Mouse (Mus musculus): ENCODE results near the gene Alpi. TPM values are rescaled to one million over a fixed set of nuclear protein-coding genes. Genes with fewer than 3 reads are reported as not detected.

Alpi gene
- polyA plus RNA-seq, 1 experiment from 2014 or later: 256 TPM

DNA sequence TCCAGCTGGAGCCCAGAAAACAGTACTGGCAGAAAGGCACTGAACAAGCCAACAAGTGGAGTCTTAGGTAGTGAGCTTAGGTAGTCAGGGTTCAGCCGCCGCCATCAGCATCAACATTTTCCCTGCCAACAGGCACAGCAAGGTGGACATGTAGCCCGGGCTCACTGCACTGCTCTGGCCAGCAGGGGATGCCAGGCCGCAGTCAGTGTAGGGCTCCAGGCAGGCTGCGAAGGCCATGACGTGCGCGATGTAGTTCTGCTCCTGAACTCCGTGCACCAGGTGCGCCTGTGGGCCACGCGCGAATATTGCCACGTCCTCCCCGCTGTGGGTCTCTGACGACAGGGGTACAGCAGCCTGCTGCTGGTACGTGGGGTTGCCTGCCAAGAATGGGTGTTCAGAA is 14.4 kb downstream of the Alpi start:
- no peaks in the 10 kb centered on the region for H3K36me3 ChIP-seq (ENCODE audit: control insufficient read depth, insufficient read depth, low read length)
- no peaks in the 10 kb centered on the region for H3K27me3 ChIP-seq (replicated peaks; ENCODE audit: control insufficient read depth, insufficient read depth, low read length)
- H3K4me3 ChIP-seq (ENCODE audit: low read length): no peak overlapping the region
- H3K9me3 ChIP-seq (ENCODE audit: control insufficient read depth, low read length): no peaks in the 10 kb centered on the region
- ATAC-seq: no peak
- 73% methylated on average over 17 of the region's 17 CpGs for WGBS
- H3K9ac ChIP-seq (ENCODE audit: low read depth, low read length): no peak overlapping the region
- H3K27ac ChIP-seq (ENCODE audit: low read length): no peak overlapping the region
- H3K4me2 ChIP-seq (ENCODE audit: low read depth, low read length): no peak overlapping the region
- H3K4me1 ChIP-seq (ENCODE audit: control insufficient read depth, insufficient read depth, low read length): peaks cover 4% of the 10 kb centered on the region; the same call in 1 of the 2 replicates

GRCm38 (mm10) chr1:87086196-87086595 is 15.2 kb downstream of the Alpi start:
- 56% methylated on average over 4 of the region's 4 CpGs for WGBS
- Histone ChIP-seq H3K4me3 (ENCODE audit: low read length) (no peak overlapping the region), H3K36me3 (ENCODE audit: control insufficient read depth, insufficient read depth, low read length) (no peaks in the 10 kb centered on the region), H3K27ac (ENCODE audit: low read length) (no peak overlapping the region), H3K4me2 (ENCODE audit: low read depth, low read length) (no peak overlapping the region), H3K27me3 (replicated peaks; ENCODE audit: control insufficient read depth, insufficient read depth, low read length) (no peaks in the 10 kb centered on the region), H3K9ac (ENCODE audit: low read depth, low read length) (no peak overlapping the region), H3K4me1 (ENCODE audit: control insufficient read depth, insufficient read depth, low read length) (peaks cover 4% of the 10 kb centered on the region; the same call in 1 of the 2 replicates), H3K9me3 (ENCODE audit: control insufficient read depth, low read length) (no peaks in the 10 kb centered on the region)
- no peak for ATAC-seq

DNA sequence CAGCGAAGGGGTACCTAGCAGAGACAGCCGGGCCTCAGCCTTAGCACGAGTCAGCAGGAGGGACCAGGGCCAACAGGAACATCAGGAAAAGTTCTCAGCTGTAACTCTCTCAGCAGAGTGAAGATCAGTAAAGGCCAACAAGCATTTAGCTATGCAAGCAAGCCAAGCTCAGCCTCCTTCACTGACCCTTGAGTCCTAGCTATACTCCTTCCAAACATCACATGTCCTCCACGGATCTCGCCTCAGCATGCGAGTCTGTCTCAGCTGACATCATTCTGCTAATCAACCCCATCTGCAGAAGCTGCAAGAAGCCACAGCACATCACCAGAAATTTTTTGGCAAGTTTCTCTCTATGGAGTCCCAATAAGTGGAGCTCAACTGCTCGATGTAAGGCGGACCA is 27.6 kb downstream of the Alpi start:
- ATAC-seq: no peak
- no peaks in the 10 kb centered on the region for H3K36me3 ChIP-seq (ENCODE audit: control insufficient read depth, insufficient read depth, low read length)
- H3K9me3 ChIP-seq (ENCODE audit: control insufficient read depth, low read length): no peaks in the 10 kb centered on the region
- H3K27me3 ChIP-seq (replicated peaks; ENCODE audit: control insufficient read depth, insufficient read depth, low read length): no peaks in the 10 kb centered on the region
- WGBS: 78% methylated on average over 8 of the region's 8 CpGs
- no peak overlapping the region for H3K4me3 ChIP-seq (ENCODE audit: low read length)
- no peak overlapping the region for H3K27ac ChIP-seq (ENCODE audit: low read length)
- H3K4me1 ChIP-seq (ENCODE audit: control insufficient read depth, insufficient read depth, low read length): no peaks in the 10 kb centered on the region
- H3K9ac ChIP-seq (ENCODE audit: low read depth, low read length): no peak overlapping the region
- H3K4me2 ChIP-seq (ENCODE audit: low read depth, low read length): no peak overlapping the region

DNA sequence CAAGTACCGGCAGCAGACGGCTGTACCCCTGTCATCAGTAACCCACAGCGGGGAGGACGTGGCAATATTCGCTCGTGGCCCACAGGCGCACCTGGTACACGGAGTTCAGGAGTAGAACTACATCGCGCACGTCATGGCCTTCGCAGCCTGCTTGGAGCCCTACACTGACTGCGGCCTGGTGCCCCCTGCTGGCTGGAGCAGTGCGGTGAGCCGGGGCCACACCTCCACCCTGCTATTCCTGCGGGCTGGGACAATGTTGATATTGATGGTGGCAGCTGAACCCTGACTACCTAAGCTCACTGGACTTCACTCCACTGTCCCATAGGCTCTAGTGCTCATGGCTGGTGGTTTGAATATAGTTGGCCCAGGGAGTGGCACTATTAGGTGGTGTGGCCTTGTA is 30.7 kb downstream of the Alpi start:
- H3K4me1 ChIP-seq (ENCODE audit: control insufficient read depth, insufficient read depth, low read length): no peaks in the 10 kb centered on the region
- H3K9ac ChIP-seq (ENCODE audit: low read depth, low read length): no peak overlapping the region
- no peak overlapping the region for H3K4me3 ChIP-seq (ENCODE audit: low read length)
- H3K27ac ChIP-seq (ENCODE audit: low read length): no peak overlapping the region
- WGBS: 54% methylated on average over 16 of the region's 16 CpGs
- H3K27me3 ChIP-seq (replicated peaks; ENCODE audit: control insufficient read depth, insufficient read depth, low read length): no peaks in the 10 kb centered on the region
- no peaks in the 10 kb centered on the region for H3K9me3 ChIP-seq (ENCODE audit: control insufficient read depth, low read length)
- no peaks in the 10 kb centered on the region for H3K36me3 ChIP-seq (ENCODE audit: control insufficient read depth, insufficient read depth, low read length)
- H3K4me2 ChIP-seq (ENCODE audit: low read depth, low read length): no peak overlapping the region
- peak; percentile 59 for ATAC-seq

- Histone ChIP-seq H3K4me1 (ENCODE audit: control insufficient read depth, insufficient read depth, low read length) (no peaks in the 10 kb centered on the region), H3K9me3 (ENCODE audit: control insufficient read depth, low read length) (no peaks in the 10 kb centered on the region), H3K9ac (ENCODE audit: low read depth, low read length) (no peak overlapping the region), H3K27ac (ENCODE audit: low read length) (no peak overlapping the region), H3K36me3 (ENCODE audit: control insufficient read depth, insufficient read depth, low read length) (no peaks in the 10 kb centered on the region), H3K4me2 (ENCODE audit: low read depth, low read length) (no peak overlapping the region), H3K4me3 (ENCODE audit: low read length) (no peak overlapping the region), H3K27me3 (replicated peaks; ENCODE audit: control insufficient read depth, insufficient read depth, low read length) (no peaks in the 10 kb centered on the region)
- ATAC-seq: no peak
These were observed 40.5 kb downstream of the Alpi start for GRCm38 (mm10) chr1:87060913-87061312.

DNA sequence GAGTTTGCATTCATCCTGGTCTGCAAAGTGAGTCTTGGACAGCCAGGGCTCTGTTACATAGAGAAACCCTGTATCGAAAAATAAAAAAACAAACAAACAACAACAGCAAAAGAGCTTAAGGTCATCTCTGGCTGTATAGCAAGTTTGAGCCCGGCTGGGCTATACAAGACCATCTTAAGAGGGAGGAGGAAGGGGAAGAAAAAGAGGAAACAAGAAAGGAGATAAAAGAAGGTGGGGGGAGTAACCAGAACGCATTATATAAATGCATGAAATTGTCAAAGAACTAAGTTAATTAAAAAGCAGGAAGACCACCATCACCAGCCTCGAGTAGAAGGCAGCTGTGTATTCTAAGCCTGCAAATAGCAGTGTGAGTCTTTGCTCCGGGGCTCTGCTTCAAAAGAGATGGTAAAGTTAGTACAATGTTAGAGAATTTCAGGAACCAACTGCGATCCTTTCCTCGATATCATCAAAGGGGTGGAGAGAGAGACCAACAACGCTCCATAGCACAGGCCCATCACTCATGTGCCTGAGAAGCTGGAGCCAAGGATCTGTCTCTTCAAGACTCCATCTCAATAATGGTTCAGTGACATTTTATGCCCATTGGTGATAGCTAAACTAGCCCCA is 42.3 kb downstream of the Alpi start:
- no peak overlapping the region for H3K4me2 ChIP-seq (ENCODE audit: low read depth, low read length)
- no peak for ATAC-seq
- no peaks in the 10 kb centered on the region for H3K36me3 ChIP-seq (ENCODE audit: control insufficient read depth, insufficient read depth, low read length)
- H3K9ac ChIP-seq (ENCODE audit: low read depth, low read length): no peak overlapping the region
- H3K9me3 ChIP-seq (ENCODE audit: control insufficient read depth, low read length): no peaks in the 10 kb centered on the region
- no peak overlapping the region for H3K4me3 ChIP-seq (ENCODE audit: low read length)
- no peaks in the 10 kb centered on the region for H3K4me1 ChIP-seq (ENCODE audit: control insufficient read depth, insufficient read depth, low read length)
- WGBS: 73% methylated on average over 8 of the region's 8 CpGs
- no peak overlapping the region for H3K27ac ChIP-seq (ENCODE audit: low read length)
- H3K27me3 ChIP-seq (replicated peaks; ENCODE audit: control insufficient read depth, insufficient read depth, low read length): no peaks in the 10 kb centered on the region

GRCm38 (mm10) chr1:87057075-87057474 is 44.3 kb downstream of the Alpi start:
- Histone ChIP-seq H3K27me3 (replicated peaks; ENCODE audit: control insufficient read depth, insufficient read depth, low read length) (no peaks in the 10 kb centered on the region), H3K9ac (ENCODE audit: low read depth, low read length) (no peak overlapping the region), H3K27ac (ENCODE audit: low read length) (no peak overlapping the region), H3K36me3 (ENCODE audit: control insufficient read depth, insufficient read depth, low read length) (no peaks in the 10 kb centered on the region), H3K4me2 (ENCODE audit: low read depth, low read length) (no peak overlapping the region), H3K4me1 (ENCODE audit: control insufficient read depth, insufficient read depth, low read length) (no peaks in the 10 kb centered on the region), H3K9me3 (ENCODE audit: control insufficient read depth, low read length) (no peaks in the 10 kb centered on the region), H3K4me3 (ENCODE audit: low read length) (no peak overlapping the region)
- no peak for ATAC-seq
- 77% methylated on average over 4 of the region's 4 CpGs for WGBS

GRCm38 (mm10) chr1:87051369-87051768 is 50.0 kb downstream of the Alpi start:
- Histone ChIP-seq H3K4me1 (ENCODE audit: control insufficient read depth, insufficient read depth, low read length) (no peaks in the 10 kb centered on the region), H3K36me3 (ENCODE audit: control insufficient read depth, insufficient read depth, low read length) (no peaks in the 10 kb centered on the region), H3K4me3 (ENCODE audit: low read length) (no peak overlapping the region), H3K4me2 (ENCODE audit: low read depth, low read length) (no peak overlapping the region), H3K9me3 (ENCODE audit: control insufficient read depth, low read length) (no peaks in the 10 kb centered on the region), H3K27ac (ENCODE audit: low read length) (no peak overlapping the region), H3K27me3 (replicated peaks; ENCODE audit: control insufficient read depth, insufficient read depth, low read length) (no peaks in the 10 kb centered on the region), H3K9ac (ENCODE audit: low read depth, low read length) (no peak overlapping the region)
- ATAC-seq: no peak
- 75% methylated on average over 4 of the region's 4 CpGs for WGBS

GRCm38 (mm10) chr1:87050700-87051099 is 50.7 kb downstream of the Alpi start:
- no peak overlapping the region for H3K4me2 ChIP-seq (ENCODE audit: low read depth, low read length)
- no peaks in the 10 kb centered on the region for H3K4me1 ChIP-seq (ENCODE audit: control insufficient read depth, insufficient read depth, low read length)
- no peaks in the 10 kb centered on the region for H3K9me3 ChIP-seq (ENCODE audit: control insufficient read depth, low read length)
- WGBS: 71% methylated on average over 1 of the region's 1 CpGs
- no peak for ATAC-seq
- no peaks in the 10 kb centered on the region for H3K36me3 ChIP-seq (ENCODE audit: control insufficient read depth, insufficient read depth, low read length)
- no peak overlapping the region for H3K4me3 ChIP-seq (ENCODE audit: low read length)
- no peaks in the 10 kb centered on the region for H3K27me3 ChIP-seq (replicated peaks; ENCODE audit: control insufficient read depth, insufficient read depth, low read length)
- no peak overlapping the region for H3K27ac ChIP-seq (ENCODE audit: low read length)
- H3K9ac ChIP-seq (ENCODE audit: low read depth, low read length): no peak overlapping the region

GRCm38 (mm10) chr1:87050072-87050471 is 51.3 kb downstream of the Alpi start:
- Histone ChIP-seq H3K4me3 (ENCODE audit: low read length) (no peak overlapping the region), H3K9ac (ENCODE audit: low read depth, low read length) (no peak overlapping the region), H3K4me2 (ENCODE audit: low read depth, low read length) (no peak overlapping the region), H3K9me3 (ENCODE audit: control insufficient read depth, low read length) (no peaks in the 10 kb centered on the region), H3K27me3 (replicated peaks; ENCODE audit: control insufficient read depth, insufficient read depth, low read length) (no peaks in the 10 kb centered on the region), H3K4me1 (ENCODE audit: control insufficient read depth, insufficient read depth, low read length) (no peaks in the 10 kb centered on the region), H3K36me3 (ENCODE audit: control insufficient read depth, insufficient read depth, low read length) (no peaks in the 10 kb centered on the region), H3K27ac (ENCODE audit: low read length) (no peak overlapping the region)
- no peak for ATAC-seq
- WGBS: 74% methylated on average over 3 of the region's 3 CpGs

All from intestine, embryonic 16.5 days (tissue).